Mouse (Mus musculus) limb, embryonic 13.5 days (tissue): ENCODE measurements around the gene Fam126a. TPM values are rescaled to one million over a fixed set of nuclear protein-coding genes. Genes with fewer than 3 reads are reported as not detected.

ENCODE experiments used
- ATAC-seq: fragments of 200-750 bp; cut with Nextera tagmentation; 2 replicates; pipeline ENCODE4 v1.8.0; 2017; ENCODE audit warnings: low read depth, moderate number of reproducible peaks, moderate TSS enrichment; ENCODE audit not compliant: low FRiP score
- H3K27ac ChIP-seq: fragments of 300-500 bp; sonication (generic); 2 replicates; pipeline ENCODE4 v1.5.1; 2015; ENCODE audit warnings: inconsistent platforms, mild to moderate bottlenecking, moderate library complexity
- H3K27me3 ChIP-seq: fragments of 300-500 bp; sonication (generic); 2 replicates; pipeline ENCODE4 v1.6.1; 2015; ENCODE audit warnings: mild to moderate bottlenecking, inconsistent platforms
- H3K36me3 ChIP-seq: fragments of 300-500 bp; sonication (generic); 2 replicates; pipeline ENCODE4 v1.6.1; 2015; ENCODE audit warnings: inconsistent platforms, mild to moderate bottlenecking, moderate library complexity
- H3K4me1 ChIP-seq: fragments of 300-500 bp; sonication (generic); 2 replicates; pipeline ENCODE4 v1.6.1; 2015; ENCODE audit warnings: inconsistent platforms
- H3K4me2 ChIP-seq: fragments of 300-500 bp; sonication (generic); replicated peaks from 2 replicates; pipeline ENCODE4 v1.6.1; 2015; ENCODE audit warnings: inconsistent platforms, mild to moderate bottlenecking, moderate library complexity
- H3K4me3 ChIP-seq: fragments of 300-500 bp; sonication (generic); 2 replicates; pipeline ENCODE4 v1.5.1; 2015; ENCODE audit warnings: moderate library complexity, mild to moderate bottlenecking, inconsistent platforms
- H3K9ac ChIP-seq: fragments of 300-500 bp; sonication (generic); 2 replicates; pipeline ENCODE4 v1.6.1; 2015; ENCODE audit warnings: mild to moderate bottlenecking, inconsistent platforms
- H3K9me3 ChIP-seq: fragments of 300-500 bp; sonication (generic); 2 replicates; pipeline ENCODE4 v1.6.1; 2016; ENCODE audit warnings: inconsistent platforms
- WGBS: fragments of 180-500 bp; shearing (Covaris S2); methylation state at CpG from one replicate; pipeline ENCODE4 v1.1.7; 2015; 5-methylcytosine and 5-hydroxymethylcytosine counted together
- polyA plus RNA-seq: library from polyadenylated mRNA; unstranded; fragments of >200 nt; fragmentation: Nextera tagmentation; extraction: Ambion mirVana; gene quantifications from 2 replicates; pipeline ENCODE4 v1.2.1, GENCODE M21; 2015

Fam126a gene
- polyA plus RNA-seq, 1 experiment from 2014 or later, result 33.8 TPM

- Histone ChIP-seq H3K36me3 (peaks cover 41% of the 10 kb centered on the region), H3K9ac (no peak overlapping the region), H3K4me1 (no peaks in the 10 kb centered on the region), H3K9me3 (no peaks in the 10 kb centered on the region), H3K27ac (no peak overlapping the region), H3K4me2 (no peak overlapping the region), H3K4me3 (no peak overlapping the region), H3K27me3 (no peaks in the 10 kb centered on the region)
- no peak for ATAC-seq
- 91% methylated on average over 14 of the region's 14 CpGs for WGBS
These were observed 52.0 kb downstream of the Fam126a start for GRCm38 (mm10) chr5:23978516-23978915.

GRCm38 (mm10) chr5:23974994-23975575, 55.4 kb downstream of the Fam126a start:
- Histone ChIP-seq H3K27ac (no peak overlapping the region), H3K36me3 (peaks cover 25% of the 10 kb centered on the region), H3K9ac (no peak overlapping the region), H3K4me2 (no peak overlapping the region), H3K4me1 (no peaks in the 10 kb centered on the region), H3K27me3 (no peaks in the 10 kb centered on the region), H3K4me3 (no peak overlapping the region), H3K9me3 (no peaks in the 10 kb centered on the region)
- no peak for ATAC-seq
- 68% methylated on average over 3 of the region's 3 CpGs for WGBS

GRCm38 (mm10) chr5:23967705-23968104, 62.8 kb downstream of the Fam126a start:
- H3K27ac ChIP-seq, result no peak overlapping the region
- H3K9ac ChIP-seq, result no peak overlapping the region
- no peak overlapping the region for H3K4me3 ChIP-seq
- H3K4me1 ChIP-seq, result peaks cover 8% of the 10 kb centered on the region; the same call in 1 of the 2 replicates
- H3K27me3 ChIP-seq, result no peaks in the 10 kb centered on the region
- 73% methylated on average over 5 of the region's 5 CpGs for WGBS
- no peaks in the 10 kb centered on the region for H3K9me3 ChIP-seq
- no peak overlapping the region for H3K4me2 ChIP-seq
- H3K36me3 ChIP-seq, result no peaks in the 10 kb centered on the region; the same call in 1 of the 2 replicates
- no peak for ATAC-seq

- no peak overlapping the region for H3K4me3 ChIP-seq
- H3K9ac ChIP-seq, result no peak overlapping the region
- H3K4me1 ChIP-seq, result peaks cover 12% of the 10 kb centered on the region; the same call in 1 of the 2 replicates
- H3K27me3 ChIP-seq, result no peaks in the 10 kb centered on the region
- WGBS, result 76% methylated on average over 10 of the region's 10 CpGs
- H3K27ac ChIP-seq, result peak overlapping the region; percentile 39; the same call in 1 of the 2 replicates
- no peaks in the 10 kb centered on the region; the same call in 1 of the 2 replicates for H3K36me3 ChIP-seq
- no peaks in the 10 kb centered on the region for H3K9me3 ChIP-seq
- ATAC-seq, result no peak
- H3K4me2 ChIP-seq, result no peak overlapping the region
These were observed 65.8 kb downstream of the Fam126a start for GRCm38 (mm10) chr5:23964599-23965165.

- Histone ChIP-seq H3K36me3 (no peaks in the 10 kb centered on the region), H3K9me3 (no peaks in the 10 kb centered on the region; the same call in 1 of the 2 replicates), H3K4me3 (no peak overlapping the region), H3K9ac (no peak overlapping the region), H3K4me1 (no peaks in the 10 kb centered on the region), H3K27ac (no peak overlapping the region), H3K27me3 (no peaks in the 10 kb centered on the region), H3K4me2 (no peak overlapping the region)
- 92% methylated on average over 5 of the region's 5 CpGs for WGBS
- no peak for ATAC-seq
These were observed 77.4 kb downstream of the Fam126a start for GRCm38 (mm10) chr5:23953047-23953446.

GRCm38 (mm10) chr5:23948071-23948470, 82.4 kb downstream of the Fam126a start:
- ATAC-seq, result no peak
- Histone ChIP-seq H3K9me3 (peaks cover 3% of the 10 kb centered on the region; the same call in 1 of the 2 replicates), H3K27ac (no peak overlapping the region)

GRCm38 (mm10) chr5:23945056-23945455, 85.4 kb downstream of the Fam126a start:
- Histone ChIP-seq H3K4me3 (no peak overlapping the region), H3K27me3 (no peaks in the 10 kb centered on the region), H3K36me3 (no peaks in the 10 kb centered on the region), H3K9ac (no peak overlapping the region), H3K4me1 (no peaks in the 10 kb centered on the region), H3K27ac (no peak overlapping the region), H3K4me2 (no peak overlapping the region), H3K9me3 (0 out of 2 replicates have a peak, but pooled peaks cover 3% of the 10 kb centered on the region)
- WGBS, result 0% methylated on average over 1 of the region's 1 CpGs
- no peak for ATAC-seq

More at GRCm38 (mm10) chr5:23948071-23948470, 82.4 kb downstream of the Fam126a start:
- no peaks in the 10 kb centered on the region for H3K4me1 ChIP-seq
- 54% methylated on average over 3 of the region's 3 CpGs for WGBS
- no peaks in the 10 kb centered on the region for H3K27me3 ChIP-seq
- no peaks in the 10 kb centered on the region for H3K36me3 ChIP-seq
- H3K4me3 ChIP-seq, result no peak overlapping the region
- H3K9ac ChIP-seq, result no peak overlapping the region
- no peak overlapping the region for H3K4me2 ChIP-seq

- Histone ChIP-seq H3K27ac (no peak overlapping the region), H3K36me3 (no peaks in the 10 kb centered on the region), H3K9me3 (0 out of 2 replicates have a peak, but pooled peaks cover 3% of the 10 kb centered on the region), H3K4me2 (no peak overlapping the region), H3K9ac (no peak overlapping the region), H3K27me3 (no peaks in the 10 kb centered on the region), H3K4me3 (no peak overlapping the region), H3K4me1 (no peaks in the 10 kb centered on the region)
- 83% methylated on average over 2 of the region's 2 CpGs for whole genome bisulfite sequencing
- no peak for ATAC-seq
These were observed 87.0 kb downstream of the Fam126a start for GRCm38 (mm10) chr5:23943534-23943933.

- H3K27ac ChIP-seq, result no peak overlapping the region
- H3K4me3 ChIP-seq, result no peak overlapping the region
- H3K9ac ChIP-seq, result no peak overlapping the region
- no peak overlapping the region for H3K4me2 ChIP-seq
- 79% methylated on average over 12 of the region's 12 CpGs for WGBS
- H3K27me3 ChIP-seq, result no peaks in the 10 kb centered on the region; the same call in 1 of the 2 replicates
- H3K9me3 ChIP-seq, result no peaks in the 10 kb centered on the region
- ATAC-seq, result no peak
- no peaks in the 10 kb centered on the region for H3K4me1 ChIP-seq
- no peaks in the 10 kb centered on the region for H3K36me3 ChIP-seq
These were observed 106.9 kb downstream of the Fam126a start for GRCm38 (mm10) chr5:23923481-23924165.

- Histone ChIP-seq H3K27ac (no peak overlapping the region), H3K9ac (no peak overlapping the region), H3K27me3 (no peaks in the 10 kb centered on the region; the same call in 1 of the 2 replicates), H3K4me2 (no peak overlapping the region), H3K9me3 (no peaks in the 10 kb centered on the region), H3K4me1 (no peaks in the 10 kb centered on the region), H3K4me3 (no peak overlapping the region), H3K36me3 (no peaks in the 10 kb centered on the region)
- WGBS, result 74% methylated on average over 12 of the region's 12 CpGs
- no peak; the same call in 1 of the 2 replicates for ATAC-seq
These were observed 107.8 kb downstream of the Fam126a start for GRCm38 (mm10) chr5:23922516-23923291.

GRCm38 (mm10) chr5:23921316-23921715, 109.2 kb downstream of the Fam126a start:
- no peak overlapping the region for H3K4me3 ChIP-seq
- no peaks in the 10 kb centered on the region for H3K9me3 ChIP-seq
- no peak overlapping the region for H3K4me2 ChIP-seq
- H3K9ac ChIP-seq, result no peak overlapping the region
- no peaks in the 10 kb centered on the region for H3K36me3 ChIP-seq
- no peaks in the 10 kb centered on the region; the same call in 1 of the 2 replicates for H3K27me3 ChIP-seq
- H3K27ac ChIP-seq, result no peak overlapping the region
- no peaks in the 10 kb centered on the region for H3K4me1 ChIP-seq
- WGBS, result 82% methylated on average over 1 of the region's 1 CpGs
- ATAC-seq, result no peak
